Mouse (Mus musculus): ENCODE results near the gene Nrd1.

The Nrd1 gene

DNA sequence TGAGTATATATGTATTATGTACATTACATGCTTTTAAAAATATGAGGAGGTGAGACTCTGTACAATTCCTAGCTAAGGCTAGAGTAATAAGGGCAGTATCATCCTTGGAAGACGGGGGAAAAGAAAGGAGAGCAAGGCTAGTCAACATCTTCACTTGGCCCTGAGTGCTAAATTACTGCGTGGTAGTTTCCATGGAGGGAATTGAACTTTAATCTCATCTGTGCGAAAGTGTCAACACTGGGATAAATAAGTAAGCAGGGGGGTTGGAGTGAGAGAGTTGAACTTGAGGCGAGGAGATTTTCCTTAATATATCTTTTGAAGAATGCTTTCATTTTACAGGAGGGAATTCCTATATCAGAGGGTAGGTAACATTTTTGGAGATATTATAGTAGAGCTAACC lies 13.6 kb downstream of the Nrd1 start:
- POLR2A ChIA-PET, result interaction anchor here in 2 of 4 experiments (0.6 to 1.0 kb wide), 5 partner anchors 11 to 208 kb away, joined by 3 read pairs; partner anchors contain the start of gene Osbpl9 (in 1 of the 2)
- CTCF ChIA-PET, result no interaction called here

- POLR2A ChIA-PET, result interaction anchor here in 1 of 4 experiments (1.3 kb wide), 1 partner anchor 17 kb away, joined by 3 read pairs; no protein-coding TSS in a partner anchor
- CTCF ChIA-PET, result interaction anchor here in 1 of 4 experiments (1.5 kb wide), 1 partner anchor 19 kb away, joined by 5 read pairs; no protein-coding TSS in a partner anchor
These were observed 17.0 kb downstream of the Nrd1 start for GRCm38 (mm10) chr4:109017441-109017840.

GRCm38 (mm10) chr4:109019301-109019700 lies 18.8 kb downstream of the Nrd1 start:
- CTCF ChIA-PET, result no interaction called here
- POLR2A ChIA-PET, result interaction anchor here in 2 of 4 experiments (0.8 to 1.5 kb wide), 4 partner anchors 10 to 19 kb away, joined by 3 read pairs; partner anchors contain the start of gene Nrd1 (in 1 of the 2)

DNA sequence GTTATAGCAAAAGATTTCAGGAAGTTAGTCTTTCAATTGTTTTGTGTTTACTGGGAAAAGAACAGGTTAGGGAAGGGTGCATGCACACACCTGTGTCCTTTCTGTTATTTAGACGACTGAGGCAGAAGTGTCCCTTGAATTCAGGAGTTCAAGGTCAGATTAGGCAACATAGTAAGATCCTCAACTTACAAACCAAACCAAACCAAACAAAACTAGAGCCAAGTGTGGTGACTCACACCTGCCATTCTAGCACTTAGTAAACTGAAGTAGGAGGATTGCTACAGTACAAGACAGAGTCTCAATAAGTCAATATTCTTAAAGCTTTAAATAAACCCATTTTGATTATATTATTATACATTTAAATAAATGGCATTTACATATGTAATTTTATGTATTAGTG lies 21.5 kb downstream of the Nrd1 start:
- ChIA-PET POLR2A (interaction anchor here in 1 of 4 experiments (4.3 kb wide), 1 partner anchor 22 kb away, joined by 21 read pairs; the partner anchor contains the start of gene Nrd1), CTCF (interaction anchor here in 1 of 4 experiments (1.8 kb wide), 1 partner anchor 14 kb away, joined by 4 read pairs; no protein-coding TSS in a partner anchor)

- ChIA-PET POLR2A (interaction anchor here in 2 of 4 experiments (0.6 to 4.3 kb wide), 11 partner anchors 10 to 256 kb away, joined by 3 to 21 read pairs (median 3); partner anchors contain the start of genes Nrd1 (in 2 of the 2), Btf3l4 (in 1 of the 2) and Txndc12 (in 1 of the 2)), CTCF (interaction anchor here (1.0 to 2.1 kb wide), 5 partner anchors 11 to 38 kb away, joined by 3 to 7 read pairs (median 7); no protein-coding TSS in a partner anchor)
These were observed 24.6 kb downstream of the Nrd1 start for GRCm38 (mm10) chr4:109025061-109025460.

GRCm38 (mm10) chr4:109026543-109026942 lies 26.1 kb downstream of the Nrd1 start:
- POLR2A ChIA-PET, result interaction anchor here in 1 of 4 experiments (1.7 kb wide), 1 partner anchor 10 kb away, joined by 7 read pairs; no protein-coding TSS in a partner anchor
- CTCF ChIA-PET, result interaction anchor here in 1 of 4 experiments (2.0 kb wide), 1 partner anchor 10 kb away, joined by 5 read pairs; no protein-coding TSS in a partner anchor

- ChIA-PET POLR2A (interaction anchor here (0.7 to 2.8 kb wide), 5 partner anchors 9 to 196 kb away, joined by 3 to 9 read pairs (median 4); partner anchors contain the start of genes Btf3l4 (in 1 of the 4) and Nrd1 (in 1 of the 4)), CTCF (no interaction called here)
These were observed 29.4 kb downstream of the Nrd1 start for GRCm38 (mm10) chr4:109029857-109030256.

- ChIA-PET POLR2A (interaction anchor here (0.7 to 2.8 kb wide), 6 partner anchors 10 to 197 kb away, joined by 3 to 9 read pairs (median 4); partner anchors contain the start of genes Btf3l4 (in 1 of the 4) and Nrd1 (in 1 of the 4)), CTCF (no interaction called here)
These were observed 29.8 kb downstream of the Nrd1 start for GRCm38 (mm10) chr4:109030266-109030665.

DNA sequence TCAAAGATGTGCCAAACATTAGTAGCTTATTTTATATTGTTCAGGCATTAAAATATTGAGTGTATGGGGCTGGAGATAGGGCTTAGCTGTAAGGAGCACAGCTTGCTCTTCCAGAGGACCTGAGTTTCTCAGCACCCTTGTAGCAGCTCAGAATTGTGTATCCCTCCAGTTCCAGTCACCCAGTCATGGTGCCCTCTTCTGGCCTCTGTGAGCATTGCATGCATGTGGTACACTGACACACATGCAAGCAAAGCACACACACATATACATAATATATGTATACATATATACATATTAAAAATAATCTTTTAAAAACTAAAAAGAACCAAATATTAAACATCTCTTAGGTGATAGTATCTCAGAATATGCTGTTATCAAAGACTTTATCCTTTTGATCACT lies 35.9 kb downstream of the Nrd1 start:
- ChIA-PET POLR2A (interaction anchor here in 3 of 4 experiments (0.5 to 2.0 kb wide), 9 partner anchors 9 to 204 kb away, joined by 3 to 7 read pairs (median 4); partner anchors contain the start of gene Nrd1 (in 1 of the 3)), CTCF (interaction anchor here (0.6 to 1.6 kb wide), 48 partner anchors 8 to 1294 kb away, joined by 3 to 10 read pairs (median 4); partner anchors contain the start of gene Nrd1 (in 2 of the 4))

DNA sequence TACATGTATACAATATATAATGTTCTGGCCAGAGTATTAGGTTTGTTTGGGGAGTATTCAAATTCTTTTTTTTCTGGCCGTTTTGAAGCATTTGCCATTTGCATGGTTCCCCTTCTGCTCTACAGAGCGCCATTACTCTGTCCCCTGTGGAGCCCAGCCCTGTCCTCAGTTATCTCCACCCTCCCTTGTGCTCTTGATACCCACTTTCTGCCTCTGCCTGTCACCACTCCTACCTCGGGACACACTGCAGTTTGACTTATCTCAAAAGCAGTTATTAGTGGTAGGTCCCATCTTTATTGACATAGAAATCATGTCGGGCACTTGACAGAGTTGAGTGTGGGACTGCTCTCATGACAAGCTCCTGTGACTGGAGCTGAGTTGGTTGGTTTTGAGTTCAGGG lies 42.3 kb downstream of the Nrd1 start:
- CTCF ChIA-PET, result no interaction called here

DNA sequence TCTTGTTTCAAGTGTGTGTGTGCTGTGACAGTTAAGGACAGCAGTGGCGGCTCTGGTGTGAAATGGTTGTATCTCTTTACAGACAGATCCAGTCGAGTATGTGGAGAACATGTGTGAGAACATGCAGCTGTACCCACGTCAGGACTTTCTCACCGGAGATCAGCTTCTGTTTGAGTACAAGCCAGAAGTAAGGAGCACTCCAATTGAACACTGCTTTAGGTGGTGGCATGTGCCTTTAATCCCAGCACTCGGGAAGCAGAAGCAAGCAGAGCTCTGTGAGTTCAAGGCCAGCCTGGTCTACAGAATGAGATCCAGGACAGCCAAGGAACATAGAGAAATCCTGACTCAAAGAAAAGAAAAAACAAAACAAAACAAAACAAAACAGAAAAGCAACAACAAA lies 42.8 kb downstream of the Nrd1 start:
- ChIA-PET POLR2A (interaction anchor here in 2 of 4 experiments (0.7 to 1.1 kb wide), 2 partner anchors 11 to 12 kb away, joined by 3 to 7 read pairs; no protein-coding TSS in a partner anchor), CTCF (interaction anchor here in 1 of 4 experiments (0.7 kb wide), 1 partner anchor 153 kb away, joined by 3 read pairs; no protein-coding TSS in a partner anchor)

More for the DNA sequence above, 42.3 kb downstream of the Nrd1 start:
- POLR2A ChIA-PET, result interaction anchor here in 2 of 4 experiments (0.7 to 1.1 kb wide), 2 partner anchors 10 to 11 kb away, joined by 3 to 7 read pairs; no protein-coding TSS in a partner anchor

DNA sequence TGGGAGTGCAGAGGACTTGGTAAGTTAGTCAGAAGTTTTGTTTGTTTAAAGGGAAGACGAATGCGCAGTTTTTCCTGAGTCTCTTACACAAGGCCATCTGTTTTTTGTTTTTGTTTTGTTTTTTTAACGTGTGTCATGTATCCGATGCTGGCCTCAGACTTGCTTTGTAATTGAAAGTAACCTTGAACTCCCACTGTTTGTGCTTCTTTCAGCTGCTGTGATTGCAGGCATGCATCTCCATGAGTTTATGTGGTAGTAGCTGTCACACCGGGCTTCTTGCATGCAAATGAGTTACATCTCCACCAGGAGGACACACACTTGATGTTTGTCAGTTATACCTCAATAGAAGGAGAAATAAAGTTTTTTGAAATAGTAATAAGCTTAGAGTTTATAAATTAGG lies 43.3 kb downstream of the Nrd1 start:
- CTCF ChIA-PET, result interaction anchor here in 1 of 4 experiments (0.7 kb wide), 1 partner anchor 154 kb away, joined by 3 read pairs; no protein-coding TSS in a partner anchor
- POLR2A ChIA-PET, result interaction anchor here in 2 of 4 experiments (1.1 to 1.2 kb wide), 3 partner anchors 9 to 67 kb away, joined by 3 to 6 read pairs (median 3); no protein-coding TSS in a partner anchor

DNA sequence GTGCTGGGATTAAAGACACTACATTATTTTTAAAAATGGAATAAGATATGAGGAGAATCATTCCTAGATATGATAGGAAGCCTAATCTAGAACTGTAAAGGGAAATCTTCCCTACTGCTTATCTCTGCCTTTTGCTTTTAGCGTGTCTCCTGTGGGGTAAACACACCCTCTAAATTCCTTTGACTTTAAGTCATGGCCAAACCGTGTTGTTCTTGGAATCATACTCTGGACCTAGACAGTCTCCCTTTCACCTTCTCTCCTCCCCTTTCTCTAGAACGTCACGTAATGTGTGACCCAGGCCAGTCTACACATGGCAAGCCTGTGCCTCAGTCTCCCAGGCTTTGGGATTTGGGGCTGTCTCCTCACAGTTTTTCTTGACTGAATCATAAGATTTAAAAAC lies 47.8 kb downstream of the Nrd1 start:
- ChIA-PET POLR2A (interaction anchor here in 1 of 4 experiments (1.8 kb wide), 1 partner anchor 9 kb away, joined by 5 read pairs; no protein-coding TSS in a partner anchor), CTCF (interaction anchor here in 3 of 4 experiments (1.2 to 1.6 kb wide), 3 partner anchors 12 kb away, joined by 3 to 4 read pairs (median 3); no protein-coding TSS in a partner anchor)

- ChIA-PET CTCF (interaction anchor here in 1 of 4 experiments (0.9 kb wide), 1 partner anchor 10 kb away, joined by 3 read pairs; no protein-coding TSS in a partner anchor), POLR2A (interaction anchor here in 2 of 4 experiments (0.9 to 1.2 kb wide), 3 partner anchors 8 to 43 kb away, joined by 3 read pairs; no protein-coding TSS in a partner anchor)
These were observed 51.8 kb downstream of the Nrd1 start for GRCm38 (mm10) chr4:109052282-109052681.

GRCm38 (mm10) chr4:109054003-109054402 lies 53.5 kb downstream of the Nrd1 start:
- POLR2A ChIA-PET, result interaction anchor here in 2 of 4 experiments (1.0 to 1.5 kb wide), 5 partner anchors 8 to 220 kb away, joined by 3 to 5 read pairs (median 3); partner anchors contain the start of genes Btf3l4 (in 1 of the 2) and Txndc12 (in 1 of the 2)
- CTCF ChIA-PET, result interaction anchor here in 2 of 4 experiments (0.5 to 1.5 kb wide), 3 partner anchors 18 to 218 kb away, joined by 3 to 6 read pairs (median 4); no protein-coding TSS in a partner anchor

- POLR2A ChIA-PET, result interaction anchor here in 2 of 4 experiments (0.8 to 1.3 kb wide), 4 partner anchors 9 to 50 kb away, joined by 3 to 4 read pairs (median 3); no protein-coding TSS in a partner anchor
- CTCF ChIA-PET, result interaction anchor here in 3 of 4 experiments (0.6 to 1.2 kb wide), 4 partner anchors 20 to 782 kb away, joined by 3 to 5 read pairs (median 3); no protein-coding TSS in a partner anchor
These were observed 55.9 kb downstream of the Nrd1 start for GRCm38 (mm10) chr4:109056351-109056750.

DNA sequence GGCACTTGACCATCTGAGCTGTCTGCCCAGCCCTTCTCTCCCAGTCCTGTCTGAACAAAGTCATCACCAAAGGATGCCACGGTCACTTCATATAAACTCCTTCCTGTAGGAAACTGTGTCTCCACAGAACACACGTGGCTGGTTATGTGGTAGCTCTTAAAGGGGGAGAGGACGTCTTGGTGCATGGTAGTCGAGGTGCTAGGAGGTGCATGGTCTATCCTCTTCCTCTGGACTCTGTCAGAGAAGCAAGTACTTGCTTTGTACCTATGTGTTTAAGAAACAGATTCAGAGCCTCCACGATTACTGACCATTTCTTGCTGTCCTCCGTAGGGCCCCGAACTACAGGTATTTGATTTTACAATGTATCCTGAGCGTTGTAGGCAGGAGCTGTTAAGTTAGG lies 57.2 kb downstream of the Nrd1 start:
- ChIA-PET CTCF (interaction anchor here in 1 of 4 experiments (1.2 kb wide), 1 partner anchor 90 kb away, joined by 4 read pairs; no protein-coding TSS in a partner anchor), POLR2A (interaction anchor here in 2 of 4 experiments (0.7 to 1.0 kb wide), 4 partner anchors 10 to 261 kb away, joined by 3 to 5 read pairs (median 4); no protein-coding TSS in a partner anchor)

GRCm38 (mm10) chr4:109059255-109059821 lies 58.9 kb downstream of the Nrd1 start:
- CTCF ChIA-PET, result interaction anchor here in 2 of 4 experiments (0.6 to 1.6 kb wide), 2 partner anchors 23 to 1488 kb away, joined by 3 to 5 read pairs; no protein-coding TSS in a partner anchor

More at GRCm38 (mm10) chr4:109059255-109059821, 58.9 kb downstream of the Nrd1 start:
- POLR2A ChIA-PET, result interaction anchor here in 1 of 4 experiments (1.3 to 4.9 kb wide), 2 partner anchors 9 to 13 kb away, joined by 4 to 19 read pairs; no protein-coding TSS in a partner anchor

All from embryonic stem cell, embryonic (primary cell).